Mouse (Mus musculus) spleen, embryonic (tissue): Measurements from ENCODE around the gene Prkab2.

Experiments
- CTCF ChIA-PET: fragments of 350-600 bp; sonication (Branson Sonifier 250); formaldehyde crosslinking; loops from one replicate; lab custom pipeline; 2022; lab: Charles Lee

Prkab2 gene

GRCm38 (mm10) chr3:97689289-97689688 lies 31.3 kb downstream of the Prkab2 start:
- CTCF ChIA-PET = no interaction called here

GRCm38 (mm10) chr3:97690590-97690989 lies 32.6 kb downstream of the Prkab2 start:
- CTCF ChIA-PET = no interaction called here

DNA sequence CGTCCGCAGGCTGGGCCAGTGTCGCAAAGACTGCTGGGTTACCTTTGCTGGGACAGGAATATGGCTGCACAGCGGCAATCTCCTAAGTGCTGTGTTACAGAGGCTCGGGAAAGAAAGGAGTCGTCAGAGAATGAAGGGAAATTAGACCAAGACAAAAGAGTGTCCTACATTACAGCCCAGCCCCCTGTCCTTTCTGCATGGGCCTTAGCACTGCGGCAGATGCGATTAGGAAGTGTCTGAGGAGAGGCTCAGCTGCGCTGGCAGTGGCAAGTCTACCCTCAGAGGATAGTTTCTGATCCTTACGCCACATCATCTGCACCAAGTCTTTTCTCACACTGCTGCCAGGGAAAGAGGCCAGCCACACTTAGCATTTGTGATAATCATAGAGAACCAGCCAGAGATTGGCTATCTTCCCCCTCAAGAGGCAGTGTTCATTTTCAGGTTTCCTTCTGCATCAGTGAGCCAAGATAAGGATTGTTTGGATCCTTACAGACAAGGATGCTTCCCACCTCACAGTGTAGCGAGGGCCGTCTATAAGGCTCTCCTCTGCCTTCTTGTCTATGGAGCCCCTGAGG lies 33.5 kb downstream of the Prkab2 start:
- CTCF ChIA-PET = no interaction called here

DNA sequence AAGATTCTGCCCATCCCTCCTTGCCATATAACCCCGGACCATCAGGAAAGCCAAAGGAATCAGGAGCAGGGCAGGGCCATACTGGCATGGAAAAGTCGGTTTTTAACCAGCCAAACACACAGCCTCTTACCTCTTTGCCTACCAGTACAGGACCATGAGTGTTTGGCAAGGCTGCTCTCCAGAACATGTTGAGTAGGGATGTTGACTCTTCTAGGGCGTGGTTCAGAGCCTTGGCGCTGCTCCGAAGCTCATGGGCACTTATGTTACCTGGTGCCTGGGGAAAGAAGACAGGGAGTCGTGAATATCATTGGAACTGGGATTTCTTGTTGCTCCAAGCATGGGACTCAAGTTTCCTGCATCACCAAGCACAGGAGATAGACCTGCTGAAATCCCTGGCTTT lies 35.8 kb downstream of the Prkab2 start:
- CTCF ChIA-PET = no interaction called here

GRCm38 (mm10) chr3:97696866-97697265 lies 38.9 kb downstream of the Prkab2 start:
- CTCF ChIA-PET = no interaction called here

DNA sequence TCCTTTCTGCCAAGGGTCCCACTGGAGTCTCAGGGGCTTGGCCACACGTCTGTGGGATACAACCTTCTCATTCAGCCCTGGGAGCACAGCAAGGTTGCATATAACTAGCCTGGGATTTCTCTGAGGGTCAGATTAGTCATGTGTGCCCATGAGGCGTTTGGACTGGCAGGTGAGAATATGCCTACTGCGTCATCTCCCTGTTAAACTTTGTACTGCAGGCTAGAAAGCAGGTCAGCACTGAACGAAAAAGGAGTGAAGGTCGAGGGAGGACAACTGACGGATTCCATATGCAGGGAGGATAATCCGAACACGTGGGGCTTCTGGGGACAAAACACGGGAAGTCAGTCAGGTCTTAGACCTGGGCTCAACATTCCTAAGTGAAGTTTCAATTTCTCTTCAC lies 39.3 kb downstream of the Prkab2 start:
- CTCF ChIA-PET = no interaction called here

DNA sequence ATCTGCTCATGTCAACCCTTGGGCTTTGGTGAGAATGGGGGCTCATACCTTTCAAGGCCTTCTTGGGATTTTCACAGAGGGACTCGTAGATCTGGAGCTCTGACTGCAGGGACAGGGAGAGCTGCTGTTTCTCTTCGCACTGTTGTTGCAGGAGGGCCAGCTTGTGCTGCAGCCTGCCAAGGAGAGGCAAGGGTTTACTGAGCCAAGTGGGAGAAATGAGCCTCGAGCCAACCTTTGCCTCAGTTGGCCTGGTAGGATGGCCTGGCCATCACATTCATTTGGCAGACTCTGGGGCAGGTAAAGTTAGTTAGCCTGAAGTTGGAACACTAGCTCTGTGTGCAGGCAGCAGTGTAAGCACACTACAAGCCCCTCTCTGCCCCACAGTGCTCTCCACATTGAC lies 41.1 kb downstream of the Prkab2 start:
- CTCF ChIA-PET = no interaction called here

DNA sequence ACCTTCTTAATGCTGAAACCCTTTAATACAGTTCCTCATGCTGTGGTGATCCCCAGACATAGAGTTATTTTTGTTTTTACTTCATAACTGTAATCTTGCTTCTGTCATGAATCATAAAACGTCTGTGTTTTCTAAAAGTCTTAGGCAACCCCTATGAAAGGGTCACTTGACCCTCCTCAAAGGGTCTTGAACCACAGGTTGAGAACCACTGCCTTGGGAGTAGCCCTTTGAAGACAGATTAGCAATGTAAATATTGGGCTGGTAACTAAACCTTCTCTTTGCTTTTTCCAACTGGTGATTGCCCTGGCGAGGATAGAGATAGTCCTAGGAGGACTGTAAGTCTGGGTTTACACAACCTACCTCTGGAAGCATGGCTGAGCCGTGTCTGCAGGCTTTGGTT lies 43.2 kb downstream of the Prkab2 start:
- CTCF ChIA-PET = no interaction called here

DNA sequence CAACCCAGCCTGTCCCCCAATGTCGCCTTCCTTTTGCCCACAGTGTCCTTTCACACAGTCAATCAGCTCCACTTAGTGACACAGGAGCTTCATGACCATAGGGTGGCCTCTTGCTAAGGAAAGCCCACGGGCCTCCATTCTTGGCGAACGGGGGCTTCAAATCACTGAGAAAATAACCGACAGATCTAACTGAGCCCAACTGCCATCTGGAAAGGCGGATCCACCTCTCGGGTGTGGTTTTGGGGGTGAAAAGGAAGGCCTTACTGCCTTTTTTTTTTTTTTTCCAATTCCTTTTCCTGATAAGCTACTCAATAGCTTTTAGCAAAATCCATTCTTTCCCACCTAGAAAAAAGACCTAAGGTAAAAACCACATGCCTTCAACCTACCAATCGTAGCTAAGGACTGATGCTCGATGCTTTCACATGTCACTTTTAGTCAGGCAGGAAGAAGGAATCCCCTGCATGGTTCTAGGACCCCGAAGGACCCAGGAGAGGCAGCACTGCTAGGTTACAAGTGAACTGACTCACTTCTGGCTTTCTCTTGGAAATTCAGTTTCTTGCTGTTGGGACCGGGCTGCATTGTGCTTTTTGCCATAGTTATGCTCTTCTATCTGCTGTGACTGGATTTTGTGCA lies 44.6 kb downstream of the Prkab2 start:
- CTCF ChIA-PET = no interaction called here

DNA sequence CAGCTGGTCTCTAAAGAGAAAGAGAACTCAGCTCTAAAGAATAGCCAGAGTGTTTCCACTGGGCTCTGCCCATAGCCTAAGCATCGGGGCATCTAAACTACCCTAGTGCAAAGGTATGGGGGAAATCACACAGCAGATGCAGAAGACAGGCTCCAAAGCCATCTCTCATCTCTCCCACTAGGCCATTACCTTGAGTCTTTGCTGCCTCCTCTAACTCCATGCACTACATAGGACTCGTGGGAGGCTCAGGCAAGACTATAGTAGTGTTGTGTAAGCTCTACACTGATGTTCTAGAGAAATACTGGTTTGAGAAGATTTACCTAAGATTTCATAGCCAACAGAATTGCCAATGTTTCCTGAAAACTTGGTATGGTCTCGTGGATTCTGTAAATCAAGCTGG lies 47.5 kb downstream of the Prkab2 start:
- CTCF ChIA-PET = no interaction called here

- CTCF ChIA-PET = no interaction called here
Observed at GRCm38 (mm10) chr3:97706561-97706960, 48.6 kb downstream of the Prkab2 start.

DNA sequence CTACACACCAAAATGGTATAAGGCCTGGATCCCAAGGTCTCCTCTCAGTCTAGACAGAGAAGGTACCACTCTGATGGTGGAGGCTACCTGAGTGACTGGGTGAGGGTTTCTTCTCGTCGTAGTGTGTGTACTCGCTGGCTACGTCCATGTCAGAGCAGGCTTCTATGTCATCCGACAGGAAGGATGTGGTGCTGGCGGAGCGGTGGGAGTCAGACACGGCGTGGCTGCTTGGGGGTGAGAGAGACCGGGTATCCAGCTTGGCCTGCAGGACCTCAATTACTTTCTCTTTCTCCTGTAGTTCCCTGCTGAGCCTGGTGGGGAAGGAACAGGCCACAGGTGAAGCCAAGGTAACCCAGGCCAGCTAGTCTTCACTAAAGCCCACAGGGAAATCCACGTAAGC lies 52.1 kb downstream of the Prkab2 start:
- CTCF ChIA-PET = no interaction called here

- CTCF ChIA-PET = no interaction called here
Observed at GRCm38 (mm10) chr3:97710881-97711280, 52.9 kb downstream of the Prkab2 start.

DNA sequence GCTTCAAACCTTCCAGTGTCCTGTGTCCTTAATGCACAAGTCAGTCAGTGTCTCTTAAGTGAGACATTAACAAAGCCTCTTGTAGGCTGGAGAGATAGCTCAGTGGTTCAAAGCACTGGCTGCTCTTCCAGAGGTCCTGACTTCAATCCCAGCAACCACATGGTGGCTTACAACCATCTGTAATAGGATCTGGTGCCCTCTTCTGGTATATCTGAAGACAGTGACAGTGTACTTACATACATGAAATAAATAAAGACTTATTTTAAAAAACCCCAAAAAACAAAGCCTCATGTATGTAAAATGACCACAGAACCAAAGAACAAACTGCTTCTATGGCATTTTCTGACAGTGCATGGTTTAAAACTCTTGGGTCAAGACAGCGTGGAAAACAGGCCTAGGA lies 57.9 kb downstream of the Prkab2 start:
- CTCF ChIA-PET = no interaction called here

DNA sequence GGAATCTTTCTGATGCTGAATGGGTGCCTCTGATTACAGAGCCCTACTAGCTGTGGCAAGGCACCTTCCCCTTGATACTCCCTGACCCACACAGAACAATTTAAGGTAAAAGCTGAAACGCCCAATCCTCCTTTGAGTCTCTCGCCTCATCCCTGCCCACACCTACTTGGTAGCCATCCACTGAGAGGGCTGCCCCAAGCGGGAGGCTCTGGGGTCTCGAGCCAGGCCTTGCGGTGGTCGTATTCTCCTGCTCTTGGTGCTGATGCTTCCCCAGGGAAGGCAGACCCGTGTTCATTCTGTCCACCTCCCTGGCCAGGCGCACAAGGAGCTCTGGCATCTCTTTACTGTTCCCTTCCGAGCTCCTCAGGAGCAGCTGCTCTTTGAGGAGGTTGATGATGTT lies 61.1 kb downstream of the Prkab2 start:
- CTCF ChIA-PET = no interaction called here
